ENCODE assay signal across 8 mouse cellular contexts in genomic region chr17:35232043-35232442, GRCm38 (mm10). TPM values are rescaled to one million over a fixed set of nuclear protein-coding genes. Genes with fewer than 3 reads are reported as not detected.
DNase-seq lines count a peak whose midpoint lies in the region; ATAC-seq and TF ChIP-seq lines count a peak whose summit lies in the region.

No protein-coding gene starts in this region.

- H3K27me3 ChIP-seq in C2C12 (ENCODE audit: control insufficient read depth, insufficient read depth, insufficient read length) = no peaks in the 10 kb centered on the region
- H3K27me3 ChIP-seq in embryonic facial prominence, embryonic 14.5 days (replicated peaks; ENCODE audit: control insufficient read depth, insufficient read depth, low read length) = no peaks in the 10 kb centered on the region
- H3K27me3 ChIP-seq in lung, postnatal 0 days (replicated peaks; ENCODE audit: insufficient read depth, low read length) = no peaks in the 10 kb centered on the region

- H3ac ChIP-seq in C2C12 (ENCODE audit: control insufficient read depth, insufficient read length, low read depth) = no peak overlapping the region

- no peak for ATAC-seq in embryonic facial prominence, embryonic 14.5 days (ENCODE audit: low read depth)
- no peak for ATAC-seq in lung, postnatal 0 days

- no peaks in the 10 kb centered on the region for H3K9me3 ChIP-seq in embryonic facial prominence, embryonic 14.5 days (ENCODE audit: control insufficient read depth, low read length)
- H3K9me3 ChIP-seq in lung, postnatal 0 days (ENCODE audit: low read length) = no peaks in the 10 kb centered on the region

- H3K4me3 ChIP-seq in C2C12 (ENCODE audit: insufficient read depth, poor library complexity, severe bottlenecking) = no peak overlapping the region
- H3K4me3 ChIP-seq in embryonic facial prominence, embryonic 14.5 days (ENCODE audit: low read depth, low read length) = no peak overlapping the region
- no peak overlapping the region for H3K4me3 ChIP-seq in lung, postnatal 0 days (ENCODE audit: low read depth, low read length)

- peak overlapping the region; percentile 4; the same call in 1 of the 2 replicates for H3K4me2 ChIP-seq in embryonic facial prominence, embryonic 14.5 days (ENCODE audit: low read depth, low read length)
- no peak overlapping the region for H3K4me2 ChIP-seq in lung, postnatal 0 days (replicated peaks; ENCODE audit: low read depth, low read length)

- H3K9ac ChIP-seq in embryonic facial prominence, embryonic 14.5 days (ENCODE audit: low read depth, low read length) = 0 out of 2 replicates have a peak overlapping the region, but pooled peaks have one; percentile 10
- no peak overlapping the region for H3K9ac ChIP-seq in lung, postnatal 0 days (replicated peaks; ENCODE audit: low read depth)

- peaks cover 23% of the 10 kb centered on the region for H3K79me3 ChIP-seq in C2C12 (ENCODE audit: low read depth)

- DNase-seq in adrenal gland, postnatal 4 days (ENCODE audit: low spot score in 2 of 2) = peak; percentile 76 to 77
- peak; percentile 81 for DNase-seq in embryonic facial prominence, embryonic 14.5 days (ENCODE audit: low spot score)
- peak; percentile 87 to 92 for DNase-seq in heart, postnatal 14 days
- DNase-seq in layer of hippocampus, adult 18-20 months (ENCODE audit: low spot score in 2 of 2) = peak; percentile 64 to 89
- DNase-seq in lung, postnatal 0 days (ENCODE audit: low spot score) = peak; percentile 82
- DNase-seq in ovary, postnatal 36 days (ENCODE audit: low spot score) = peak; percentile 81
- peak; percentile 90 for DNase-seq in thymus, postnatal 25 days

- TF ChIP-seq CTCF in C2C12 (IDR thresholded peaks at IDR 0.05; ENCODE audit: control insufficient read depth, insufficient read depth, insufficient read length) = peak; percentile 46
- TF ChIP-seq CTCF in lung, postnatal 0 days (IDR thresholded peaks at IDR 0.05) = peak; percentile 93

- intact Hi-C loops in heart, postnatal 14 days (cut with DNase I) = loop anchor here (1.0 to 5.0 kb wide), 3 partner anchors 35 to 105 kb away; partner anchors contain the start of gene D17H6S53E

- 15% methylated on average over 12 of the region's 12 CpGs for WGBS in embryonic facial prominence, embryonic 14.5 days
- WGBS in lung, postnatal 0 days = 16% methylated on average over 12 of the region's 12 CpGs

- no peak overlapping the region for H3K27ac ChIP-seq in embryonic facial prominence, embryonic 14.5 days (replicated peaks; ENCODE audit: low read depth, low read length)
- H3K27ac ChIP-seq in lung, postnatal 0 days (ENCODE audit: low read length) = no peak overlapping the region

- H3K79me2 ChIP-seq in C2C12 (ENCODE audit: control insufficient read depth, insufficient read depth) = peaks cover 65% of the 10 kb centered on the region

- peaks cover 40% of the 10 kb centered on the region for H3K36me3 ChIP-seq in C2C12 (ENCODE audit: control insufficient read depth, insufficient read depth)
- H3K36me3 ChIP-seq in embryonic facial prominence, embryonic 14.5 days (ENCODE audit: control insufficient read depth, insufficient read depth, low read length) = peaks cover 53% of the 10 kb centered on the region
- no peaks in the 10 kb centered on the region; the same call in 1 of the 2 replicates for H3K36me3 ChIP-seq in lung, postnatal 0 days (ENCODE audit: insufficient read depth, low read length)

- H3K4me1 ChIP-seq in embryonic facial prominence, embryonic 14.5 days (ENCODE audit: control insufficient read depth, insufficient read depth, low read length) = peaks cover 4% of the 10 kb centered on the region; the same call in 1 of the 2 replicates
- H3K4me1 ChIP-seq in lung, postnatal 0 days (ENCODE audit: insufficient read depth, low read depth, low read length) = peaks cover 6% of the 10 kb centered on the region; the same call in 1 of the 2 replicates

- no peak for TF ChIP-seq EP300 in lung, postnatal 0 days (IDR thresholded peaks at IDR 0.05)

TF ChIP-seq in C2C12, 6 proteins besides CTCF, POLR2A, EP300 and RAD21:
- no peak for TF ChIP-seq MAX (IDR thresholded peaks at IDR 0.05)
- TF ChIP-seq FOSL1 (IDR thresholded peaks at IDR 0.05; ENCODE audit: insufficient read depth, low read length, poor library complexity, severe bottlenecking) = no peak
- no peak for TF ChIP-seq USF1 (IDR thresholded peaks at IDR 0.05; ENCODE audit: low read depth)
- TF ChIP-seq MYOD1 (IDR thresholded peaks at IDR 0.05; ENCODE audit: control insufficient read depth, insufficient read length, low read depth) = no peak
- TF ChIP-seq MYOG (IDR thresholded peaks at IDR 0.05; ENCODE audit: control insufficient read depth, extremely low read depth, insufficient read length) = no peak
- TF ChIP-seq CEBPB (IDR thresholded peaks at IDR 0.05; ENCODE audit: low read depth) = no peak

RNA-seq across cellular contexts. Expression of gene Atp6v1g2, which starts 1.4 kb away (rescaled TPM):
- 1.4 TPM for polyA plus RNA-seq in C2C12 (2012; fragmentation: generic; extraction: Trizol)
- 10 to 100 TPM; 11.4 to 12.4 TPM for total RNA-seq in adrenal gland, postnatal 4 days (2021)
- 5.1 and 5.2 TPM in 2 replicates for polyA plus RNA-seq in embryonic facial prominence, embryonic 14.5 days (2014; fragmentation: Nextera tagmentation; extraction: Ambion mirVana)
- total RNA-seq in heart, postnatal 14 days (2021) = 1 to 10 TPM; 4.1 to 4.4 TPM
- 100 to 1,000 TPM; 637 to 681 TPM for total RNA-seq in layer of hippocampus, adult 18-20 months (2021)
- 4.7 and 6.1 TPM in 2 replicates for polyA plus RNA-seq in lung, postnatal 0 days (2015; fragmentation: Nextera tagmentation; extraction: Ambion mirVana)

RNA-seq across cellular contexts. Expression of gene Nfkbil1, which starts 3.5 kb away (rescaled TPM):
- 20.1 TPM for polyA plus RNA-seq in C2C12 (2012; fragmentation: generic; extraction: Trizol)
- total RNA-seq in adrenal gland, postnatal 4 days (2021) = 10 to 100 TPM; 25.6 to 26.0 TPM
- polyA plus RNA-seq in embryonic facial prominence, embryonic 14.5 days (2014; fragmentation: Nextera tagmentation; extraction: Ambion mirVana) = 3.3 and 4.8 TPM in 2 replicates
- 10 to 100 TPM in 1 of 2 experiments, 1 to 10 TPM in 1; 8.4 to 10.4 TPM for total RNA-seq in heart, postnatal 14 days (2021)
- 10 to 100 TPM; 13.6 to 15.8 TPM for total RNA-seq in layer of hippocampus, adult 18-20 months (2021)
- polyA plus RNA-seq in lung, postnatal 0 days (2015; fragmentation: Nextera tagmentation; extraction: Ambion mirVana) = 11.2 and 12.2 TPM in 2 replicates

RNA-seq across cellular contexts. Expression of gene Ddx39b, which starts 9.5 kb away (rescaled TPM):
- 330 TPM for polyA plus RNA-seq in C2C12 (2012; fragmentation: generic; extraction: Trizol)
- 100 to 1,000 TPM; 364 to 387 TPM for total RNA-seq in adrenal gland, postnatal 4 days (2021)
- 347 and 431 TPM in 2 replicates for polyA plus RNA-seq in embryonic facial prominence, embryonic 14.5 days (2014; fragmentation: Nextera tagmentation; extraction: Ambion mirVana)
- 100 to 1,000 TPM; 107 to 118 TPM for total RNA-seq in heart, postnatal 14 days (2021)
- total RNA-seq in layer of hippocampus, adult 18-20 months (2021) = 100 to 1,000 TPM; 210 to 215 TPM
- 161 and 170 TPM in 2 replicates for polyA plus RNA-seq in lung, postnatal 0 days (2015; fragmentation: Nextera tagmentation; extraction: Ambion mirVana)

RNA-seq across cellular contexts. Expression of gene Gm16181, which starts 11.4 kb away (rescaled TPM):
- polyA plus RNA-seq in C2C12 (2012; fragmentation: generic; extraction: Trizol) = not detected
- total RNA-seq in adrenal gland, postnatal 4 days (2021) = not detected
- polyA plus RNA-seq in embryonic facial prominence, embryonic 14.5 days (2014; fragmentation: Nextera tagmentation; extraction: Ambion mirVana) = 0.47 TPM in 1 of 2 replicates, not detected in the other
- total RNA-seq in heart, postnatal 14 days (2021) = under 1 TPM in 1 of 2 experiments, not detected in 1; 0.71 TPM
- total RNA-seq in layer of hippocampus, adult 18-20 months (2021) = not detected
- polyA plus RNA-seq in lung, postnatal 0 days (2015; fragmentation: Nextera tagmentation; extraction: Ambion mirVana) = 0.60 TPM in 1 of 2 replicates, not detected in the other

RNA-seq across cellular contexts. Expression of gene Lta, which starts 26.9 kb away (rescaled TPM):
- polyA plus RNA-seq in C2C12 (2012; fragmentation: generic; extraction: Trizol) = 0.07 TPM
- under 1 TPM; 0.73 to 0.78 TPM for total RNA-seq in adrenal gland, postnatal 4 days (2021)
- 0.34 and 0.40 TPM in 2 replicates for polyA plus RNA-seq in embryonic facial prominence, embryonic 14.5 days (2014; fragmentation: Nextera tagmentation; extraction: Ambion mirVana)
- under 1 TPM in 1 of 2 experiments, not detected in 1; 0.20 TPM for total RNA-seq in heart, postnatal 14 days (2021)
- total RNA-seq in layer of hippocampus, adult 18-20 months (2021) = under 1 TPM; 0.22 to 0.41 TPM
- 0.11 TPM in 1 of 2 replicates, not detected in the other for polyA plus RNA-seq in lung, postnatal 0 days (2015; fragmentation: Nextera tagmentation; extraction: Ambion mirVana)

Comparison
In these comparisons a context has a peak if more than half of its experiments do, and no peak if none do; other contexts are left out.
1. RNA of gene Atp6v1g2, which starts 1.4 kb away (total RNA-seq): 637 to 681 TPM in layer of hippocampus, adult 18-20 months; 11.4 to 12.4 TPM in adrenal gland, postnatal 4 days and 4.1 to 4.4 TPM in heart, postnatal 14 days; every median in the first group is over 10 times any median in the second.
2. Peak in every context shown above with its lines, with median percentiles within 50 percentile points of each other: DNase-seq.